Mouse (Mus musculus) MEL (cell line): ENCODE data around the gene Ces2c. TPM values are rescaled to one million over a fixed set of nuclear protein-coding genes. Genes with fewer than 3 reads are reported as not detected.

Experiments used
- DNase-seq: peaks from one replicate; pipeline ENCODE4 v3.0.0; 2011; ENCODE audit warnings: low read depth, low spot score
- H3K27ac ChIP-seq: 2 replicates; pipeline ENCODE4 v1.5.1; 2012; ENCODE audit warnings: low read depth, mild to moderate bottlenecking, control low read depth, low read length, moderate library complexity; ENCODE audit not compliant: control insufficient read depth
- H3K27me3 ChIP-seq, 2 experiments: fragments of 150-350 bp in 1 of 2; sonication (generic) in 1 of 2; 2 replicates each; pipeline ENCODE4 v1.6.1; 2012; ENCODE audit warnings: low read length in 2 of 2, mild to moderate bottlenecking in 2 of 2, improper control_type of control experiment in 1 of 2, moderate library complexity in 1 of 2; ENCODE audit not compliant: insufficient read depth in 2 of 2, control insufficient read depth in 1 of 2
- H3K36me3 ChIP-seq, 2 experiments: 2 replicates each; pipeline ENCODE4 v1.6.1; 2012 to 2014; ENCODE audit warnings: low read length in 2 of 2, improper control_type of control experiment in 1 of 2, inconsistent platforms in 1 of 2, mild to moderate bottlenecking in 1 of 2; ENCODE audit not compliant: insufficient read depth in 2 of 2, control insufficient read depth in 1 of 2
- H3K4me1 ChIP-seq, 2 experiments: fragments of 150-350 bp in 1 of 2; sonication (generic) in 1 of 2; 2 replicates each; pipeline ENCODE4 v1.6.1; 2012; ENCODE audit warnings: low read length in 2 of 2, improper control_type of control experiment in 1 of 2, mild to moderate bottlenecking in 1 of 2; ENCODE audit not compliant: insufficient read depth in 2 of 2, control insufficient read depth in 1 of 2
- H3K4me3 ChIP-seq, 2 experiments: fragments of 150-350 bp in 1 of 2; sonication (generic) in 1 of 2; 2 replicates each; pipeline ENCODE4 v1.5.1; 2012; ENCODE audit warnings: low read depth in 2 of 2, low read length in 2 of 2, mild to moderate bottlenecking in 2 of 2, moderate library complexity in 2 of 2, control low read depth in 1 of 2, improper control_type of control experiment in 1 of 2; ENCODE audit not compliant: control insufficient read depth in 1 of 2, insufficient read depth in 1 of 2
- H3K79me2 ChIP-seq: 2 replicates; pipeline ENCODE4 v1.6.1; 2012; ENCODE audit warnings: mild to moderate bottlenecking, low read length, moderate library complexity; ENCODE audit not compliant: control insufficient read depth, poor library complexity, insufficient read depth
- H3K9ac ChIP-seq: 2 replicates; pipeline ENCODE4 v1.6.1; 2012; ENCODE audit warnings: low read depth, mild to moderate bottlenecking, control low read depth, low read length, moderate library complexity; ENCODE audit not compliant: control insufficient read depth, poor library complexity, severe bottlenecking
- H3K9me3 ChIP-seq: fragments of 150-350 bp; sonication (generic); replicated peaks from 2 replicates; pipeline ENCODE4 v1.6.1; 2012; ENCODE audit warnings: mild to moderate bottlenecking, low read length, improper control_type of control experiment, moderate library complexity; ENCODE audit not compliant: insufficient read depth
- BHLHE40 ChIP-seq: IDR thresholded peaks from 2 replicates; pipeline ENCODE4 v1.6.1; 2012; ENCODE audit warnings: low read depth, mild to moderate bottlenecking, inconsistent platforms, low read length, improper control_type of control experiment, borderline replicate concordance
- CHD1 ChIP-seq: IDR thresholded peaks from 2 replicates; pipeline ENCODE4 v1.6.1; 2012; ENCODE audit warnings: low read depth, mild to moderate bottlenecking, inconsistent platforms, low read length, improper control_type of control experiment
- CHD2 ChIP-seq: IDR thresholded peaks from 2 replicates; pipeline ENCODE4 v1.6.1; 2011; ENCODE audit warnings: low read length, improper control_type of control experiment
- CTCF ChIP-seq, 3 experiments: IDR thresholded peaks in 2 of 3; conservative IDR thresholded peaks in 1 of 3; 2 replicates each; pipeline ENCODE4 v1.5.1; 2011 to 2012; ENCODE audit warnings: low read length in 3 of 3, low read depth in 2 of 3, mild to moderate bottlenecking in 2 of 3, improper control_type of control experiment in 1 of 3, inconsistent platforms in 1 of 3, mixed read lengths in 1 of 3, moderate library complexity in 1 of 3; ENCODE audit not compliant: control insufficient read depth in 1 of 3, insufficient read depth in 1 of 3, poor library complexity in 1 of 3, severe bottlenecking in 1 of 3
- ELF1 ChIP-seq: IDR thresholded peaks from 2 replicates; pipeline ENCODE4 v1.6.1; 2014; ENCODE audit warnings: low read depth, mild to moderate bottlenecking, inconsistent platforms, low read length, improper control_type of control experiment, moderate library complexity
- EP300 ChIP-seq, 2 experiments: IDR thresholded peaks; 2 replicates each; pipeline ENCODE4 v1.6.1; 2011; ENCODE audit warnings: improper control_type of control experiment in 2 of 2, low read length in 2 of 2, low read depth in 1 of 2, mild to moderate bottlenecking in 1 of 2
- ETS1 ChIP-seq: IDR thresholded peaks from 2 replicates; pipeline ENCODE4 v1.6.1; 2012; ENCODE audit warnings: low read depth, mild to moderate bottlenecking, inconsistent platforms, low read length, improper control_type of control experiment, moderate library complexity
- GABPA ChIP-seq: IDR thresholded peaks from 2 replicates; pipeline ENCODE4 v1.6.1; 2012; ENCODE audit warnings: low read depth, mild to moderate bottlenecking, inconsistent platforms, low read length, improper control_type of control experiment, moderate library complexity
- GATA1 ChIP-seq: IDR thresholded peaks from 2 replicates; pipeline ENCODE4 v1.6.1; 2011; ENCODE audit warnings: low read depth, low read length, improper control_type of control experiment
- HCFC1 ChIP-seq: IDR thresholded peaks from 2 replicates; pipeline ENCODE4 v1.6.1; 2012; ENCODE audit warnings: low read depth, mild to moderate bottlenecking, inconsistent platforms, low read length, improper control_type of control experiment, moderate library complexity
- KAT2A ChIP-seq: conservative IDR thresholded peaks from 2 replicates; pipeline ENCODE4 v1.6.1; 2012; ENCODE audit warnings: low read depth, low read length, improper control_type of control experiment, inconsistent platforms
- MAX ChIP-seq: IDR thresholded peaks from 2 replicates; pipeline ENCODE4 v1.6.1; 2011; ENCODE audit warnings: low read length, improper control_type of control experiment
- MEF2A ChIP-seq: IDR thresholded peaks from 2 replicates; pipeline ENCODE4 v1.6.1; 2014; ENCODE audit warnings: low read depth, mild to moderate bottlenecking, inconsistent platforms, low read length, improper control_type of control experiment; ENCODE audit not compliant: poor library complexity, insufficient replicate concordance, severe bottlenecking; ENCODE audit errors: extremely low read depth
- MYB ChIP-seq: IDR thresholded peaks from 2 replicates; pipeline ENCODE4 v1.6.1; 2011; ENCODE audit warnings: mild to moderate bottlenecking, low read depth, low read length, improper control_type of control experiment
- MYC ChIP-seq: IDR thresholded peaks from 2 replicates; pipeline ENCODE4 v1.6.1; 2011; ENCODE audit warnings: low read depth, mild to moderate bottlenecking, low read length, improper control_type of control experiment, moderate library complexity
- RCOR1 ChIP-seq: IDR thresholded peaks from 2 replicates; pipeline ENCODE4 v1.6.1; 2012; ENCODE audit warnings: low read depth, mild to moderate bottlenecking, inconsistent platforms, low read length, improper control_type of control experiment
- SMC3 ChIP-seq: IDR thresholded peaks from 2 replicates; pipeline ENCODE4 v1.6.1; 2011; ENCODE audit warnings: low read depth, low read length, improper control_type of control experiment
- UBTF ChIP-seq: IDR thresholded peaks from 2 replicates; pipeline ENCODE4 v1.6.1; 2012; ENCODE audit warnings: low read depth, mild to moderate bottlenecking, inconsistent platforms, low read length, improper control_type of control experiment, moderate library complexity, borderline replicate concordance; ENCODE audit not compliant: insufficient read depth
- USF1 ChIP-seq: IDR thresholded peaks from 2 replicates; pipeline ENCODE4 v1.6.1; 2014; ENCODE audit warnings: low read depth, mild to moderate bottlenecking, inconsistent platforms, low read length, improper control_type of control experiment, moderate library complexity
- USF2 ChIP-seq, 2 experiments: IDR thresholded peaks; 2 replicates each; pipeline ENCODE4 v1.6.1; 2011 to 2012; ENCODE audit warnings: improper control_type of control experiment in 2 of 2, low read length in 2 of 2, borderline replicate concordance in 1 of 2, inconsistent platforms in 1 of 2, low read depth in 1 of 2, mild to moderate bottlenecking in 1 of 2; ENCODE audit not compliant: insufficient read depth in 1 of 2
- ZC3H11A ChIP-seq: IDR thresholded peaks from 2 replicates; pipeline ENCODE4 v1.6.1; 2012; ENCODE audit warnings: low read depth, mild to moderate bottlenecking, inconsistent platforms, low read length, improper control_type of control experiment
- polyA plus RNA-seq, 2 experiments: library from polyadenylated mRNA; stranded (reverse) in 1 of 2; unstranded in 1 of 2; fragments of >175 nt in 1 of 2; fragments of >200 nt in 1 of 2; gene quantifications; 2 replicates each; pipeline versions ENCODE4 v1.2.1 to v1.2.4; 2012; ENCODE audit warnings: low replicate concordance in 2 of 2, low read depth in 1 of 2; ENCODE audit not compliant: insufficient read length in 2 of 2, insufficient read depth in 1 of 2, missing spikeins in 1 of 2
- total RNA-seq: library from RNA; depleted of rRNA; stranded (reverse); fragments of 300-350 nt; gene quantifications from 2 replicates; pipeline ENCODE4 v1.2.3, GENCODE M21; 2012; rRNA removed

Ces2c gene
- not detected in 2 replicates for total RNA-seq
- polyA plus RNA-seq = not detected

- Histone ChIP-seq H3K27ac (no peak within 1 kb of the TSS), H3K27me3 (peaks cover 4 to 12% of the 10 kb centered on the region in 2 experiments), H3K4me3 (no peak within 1 kb of the TSS), H3K4me1 (no peaks in the 10 kb centered on the region), H3K79me2 (no peaks in the 10 kb centered on the region), H3K36me3 (no peaks in the 10 kb centered on the region), H3K9me3 (no peaks in the 10 kb centered on the region), H3K9ac (no peak within 1 kb of the TSS)
- no peak for TF ChIP-seq GABPA
- TF ChIP-seq SMC3 = no peak
- no peak for TF ChIP-seq BHLHE40
- TF ChIP-seq MYB = no peak
- TF ChIP-seq ETS1 = no peak
- TF ChIP-seq MYC = no peak
- no peak for DNase-seq
These were observed at the start of gene Ces2c for GRCm38 (mm10) chr8:104846831-104847230. TSS of gene Ces2c (plus strand) at chr8:104847068.

GRCm38 (mm10) chr8:104799385-104799784, 47.5 kb upstream of the Ces2c start:
- no peak for DNase-seq
- no peak for TF ChIP-seq GATA1
- no peak for TF ChIP-seq ZC3H11A
- no peak for TF ChIP-seq USF2 (IDR thresholded peaks at IDR 0.05; ENCODE audit: borderline replicate concordance in 1 of 2, insufficient read depth in 1 of 2, low read depth in 1 of 2, low read length in 2 of 2)
- no peak for TF ChIP-seq HCFC1
- no peak for TF ChIP-seq BHLHE40
- TF ChIP-seq MEF2A = no peak
- TF ChIP-seq MYC = no peak
- TF ChIP-seq UBTF = no peak
- no peak for TF ChIP-seq ETS1
- no peak for TF ChIP-seq RCOR1
- TF ChIP-seq ELF1 = no peak
- TF ChIP-seq KAT2A = no peak
- no peak for TF ChIP-seq EP300 (IDR thresholded peaks at IDR 0.05; ENCODE audit: low read depth in 1 of 2, low read length in 2 of 2)
- no peak for TF ChIP-seq MAX
- TF ChIP-seq USF1 = no peak
- no peak for TF ChIP-seq CHD1
- no peak for TF ChIP-seq CTCF (IDR thresholded peaks at IDR 0.05 in 2 of 3, conservative IDR thresholded peaks at IDR 0.05 in 1 of 3; ENCODE audit: control insufficient read depth in 1 of 3, insufficient read depth in 1 of 3, low read depth in 2 of 3, low read length in 3 of 3, poor library complexity in 1 of 3, severe bottlenecking in 1 of 3)
- TF ChIP-seq CHD2 = no peak
- Histone ChIP-seq H3K36me3 (no peaks in the 10 kb centered on the region), H3K79me2 (no peaks in the 10 kb centered on the region), H3K9me3 (no peaks in the 10 kb centered on the region), H3K4me3 (no peak overlapping the region), H3K27me3 (peaks cover 0 to 1% of the 10 kb centered on the region in 2 experiments; a peak in 1 of 4 replicates), H3K4me1 (no peaks in the 10 kb centered on the region), H3K27ac (no peak overlapping the region), H3K9ac (no peak overlapping the region)
